Mouse (Mus musculus) large intestine, adult 2 months (tissue): Measurements from ENCODE around the gene Tmtc2. TPM values are rescaled to one million over a fixed set of nuclear protein-coding genes. Genes with fewer than 3 reads are reported as not detected.

Experiments
- DNase-seq: peaks from one replicate; pipeline ENCODE4 v3.0.0-alpha.2; 2012; ENCODE audit warnings: low read depth, low spot score
- WGBS: fragments of 180-500 bp; shearing (Covaris S2); methylation state at CpG from one replicate; pipeline ENCODE4 v1.1.7; 2018; 5-methylcytosine and 5-hydroxymethylcytosine counted together
- polyA plus RNA-seq: library from polyadenylated mRNA; depleted of rRNA; stranded (reverse); fragments of >200 nt; gene quantifications from 2 replicates; pipeline ENCODE4 v1.2.3, GENCODE M21; 2012

Gene Tmtc2
- polyA plus RNA-seq, 1 experiment: 3.5 TPM

- WGBS: 88% methylated on average over 3 of the region's 3 CpGs
These were observed 209.8 kb downstream of the Tmtc2 start for GRCm38 (mm10) chr10:105364480-105364879.

GRCm38 (mm10) chr10:105350301-105350700 is 223.9 kb downstream of the Tmtc2 start:
- WGBS: 34% methylated on average over 2 of the region's 2 CpGs
- peak; percentile 51 for DNase-seq

More at GRCm38 (mm10) chr10:105364480-105364879, 209.8 kb downstream of the Tmtc2 start:
- DNase-seq: no peak

DNA sequence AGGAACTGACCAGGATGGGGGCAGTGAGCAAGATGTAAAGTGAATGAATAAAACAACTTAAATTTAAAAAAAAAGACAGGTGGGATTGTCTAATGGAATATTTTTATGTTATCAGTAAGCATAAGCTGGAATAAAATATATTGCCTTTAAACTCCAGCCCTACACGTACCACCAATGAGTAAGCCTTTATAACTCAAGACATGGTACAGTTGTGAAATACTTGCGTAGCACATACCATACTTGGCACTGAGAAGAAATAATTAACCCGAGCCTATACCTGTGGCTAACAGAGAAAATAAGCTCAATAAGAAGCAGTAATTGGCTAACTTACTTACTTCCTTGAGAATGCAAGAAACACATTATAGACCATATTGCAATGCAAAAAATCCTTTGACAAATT is 228.3 kb downstream of the Tmtc2 start:
- no peak for DNase-seq
- 63% methylated on average over 3 of the region's 3 CpGs for WGBS

DNA sequence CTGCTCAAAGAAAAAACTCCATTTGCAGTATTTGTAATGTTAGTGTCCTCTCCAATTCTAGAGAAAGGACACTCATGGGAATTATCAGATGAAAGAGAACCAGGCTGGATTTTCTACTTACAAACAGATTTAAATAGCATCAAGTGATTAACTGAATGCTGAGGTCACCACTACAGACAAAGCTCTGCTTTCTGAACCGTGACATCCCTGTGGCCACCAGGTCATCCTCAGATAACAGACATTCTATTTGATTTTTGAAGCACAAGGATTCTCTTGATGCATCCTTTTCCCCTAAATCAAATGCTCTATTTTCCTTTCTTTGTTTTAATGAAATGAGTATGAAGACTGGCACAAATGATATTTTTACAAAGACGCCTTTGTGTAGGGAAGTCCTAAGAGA is 241.4 kb downstream of the Tmtc2 start:
- 90% methylated on average over 2 of the region's 2 CpGs for WGBS
- no peak for DNase-seq

DNA sequence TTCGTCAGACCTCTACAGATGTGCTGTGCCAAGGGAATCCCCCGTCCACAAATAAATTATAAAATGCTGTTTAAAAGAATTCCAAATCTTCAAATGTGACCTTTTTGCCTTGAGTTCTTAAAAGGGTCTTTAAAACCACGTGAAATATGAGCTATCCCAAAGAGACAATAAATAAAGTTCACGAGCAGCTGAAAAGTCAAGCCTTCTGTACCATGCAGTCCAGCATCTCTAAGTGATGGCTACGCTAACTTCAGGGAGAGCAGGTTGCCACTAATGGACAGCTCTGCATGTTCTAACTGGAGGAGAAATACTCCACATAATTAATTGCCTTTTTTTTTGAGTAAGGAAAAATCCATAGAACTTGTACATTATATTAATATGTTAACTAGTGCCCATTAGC is 243.9 kb downstream of the Tmtc2 start:
- 71% methylated on average over 5 of the region's 5 CpGs for whole genome bisulfite sequencing
- DNase-seq: no peak

- DNase-seq: no peak
- 77% methylated on average over 4 of the region's 4 CpGs for WGBS
These were observed 250.5 kb downstream of the Tmtc2 start for GRCm38 (mm10) chr10:105323646-105324192.

DNA sequence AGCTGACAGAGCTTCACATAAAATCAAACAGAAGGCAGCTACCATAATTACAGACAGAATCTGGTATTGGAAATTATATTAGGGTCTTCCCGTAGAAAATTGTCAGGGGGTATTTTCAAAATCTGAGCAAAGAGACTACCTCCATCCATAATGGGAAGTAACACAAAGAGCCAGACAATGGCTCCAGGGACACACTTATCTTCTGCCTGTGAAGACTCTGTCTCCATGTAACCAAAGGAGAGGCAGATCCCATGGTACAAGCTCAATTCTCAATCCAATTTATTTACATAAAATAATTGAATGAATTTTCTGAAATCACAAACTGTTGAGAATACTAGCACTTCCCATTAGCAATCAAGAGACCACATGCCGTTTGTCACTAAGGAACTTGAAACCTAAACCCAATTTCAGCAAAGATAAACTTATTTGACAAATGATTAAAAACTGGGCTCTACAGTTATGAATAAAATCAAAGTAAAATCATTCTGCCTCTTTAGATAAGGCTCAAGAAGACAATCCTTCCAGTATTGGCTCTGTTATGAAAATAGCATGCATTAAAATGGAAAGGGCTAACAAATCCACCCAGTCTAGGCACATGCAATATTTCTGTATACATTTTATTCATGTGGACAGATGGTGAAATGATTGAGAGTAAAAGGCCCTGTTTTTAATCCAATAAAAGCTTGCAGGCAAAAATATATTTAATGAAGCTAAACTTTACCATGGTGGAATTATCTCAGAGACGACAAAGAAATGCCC is 254.8 kb downstream of the Tmtc2 start:
- WGBS: 80% methylated on average over 3 of the region's 3 CpGs
- DNase-seq: no peak

GRCm38 (mm10) chr10:105318869-105319268 is 255.4 kb downstream of the Tmtc2 start:
- 84% methylated on average over 2 of the region's 2 CpGs for WGBS
- no peak for DNase-seq

- 52% methylated on average over 5 of the region's 5 CpGs for WGBS
- DNase-seq: no peak
These were observed 261.3 kb downstream of the Tmtc2 start for GRCm38 (mm10) chr10:105312986-105313385.

- WGBS: 87% methylated on average over 3 of the region's 3 CpGs
These were observed 276.7 kb downstream of the Tmtc2 start for GRCm38 (mm10) chr10:105297560-105297959.

DNA sequence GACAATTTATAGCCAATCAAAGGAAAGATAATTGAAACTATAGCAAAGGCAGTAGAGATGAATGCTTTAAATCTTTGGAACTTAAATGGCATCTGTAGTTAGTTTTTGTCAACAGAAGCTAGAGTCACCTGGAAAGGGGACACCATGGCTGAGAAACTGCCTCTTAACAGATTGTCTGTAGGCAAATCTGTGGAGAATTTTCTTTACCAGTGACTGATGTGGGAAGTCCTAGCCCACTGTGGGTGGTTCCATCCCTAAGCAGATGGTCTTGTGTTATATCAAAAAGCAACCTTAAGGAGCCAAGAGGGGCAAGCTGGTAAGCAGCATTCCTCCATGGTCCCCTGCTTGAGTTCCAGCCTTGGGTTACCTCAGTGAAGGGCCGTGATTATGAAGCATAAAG is 281.3 kb downstream of the Tmtc2 start:
- WGBS: 84% methylated on average over 1 of the region's 1 CpGs

More at GRCm38 (mm10) chr10:105297560-105297959, 276.7 kb downstream of the Tmtc2 start:
- no peak for DNase-seq

DNA sequence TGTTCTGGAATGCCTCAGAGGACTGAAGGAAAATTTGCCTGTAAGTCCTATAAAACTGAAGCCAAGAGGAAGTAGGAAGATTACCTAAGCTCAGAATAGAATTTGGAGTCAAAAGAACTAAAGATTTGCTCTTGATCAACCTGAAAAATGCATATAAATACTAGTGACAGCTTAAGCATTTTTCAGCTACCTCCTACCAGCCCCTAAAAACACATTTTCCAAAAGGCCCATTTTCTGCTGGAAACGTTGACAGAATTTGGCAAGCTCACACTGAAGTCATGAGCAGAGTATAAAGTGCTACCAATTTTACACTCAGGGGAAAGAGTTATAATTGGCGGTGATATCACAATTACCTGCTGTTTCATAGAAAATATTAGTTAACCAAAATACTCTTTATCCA is 285.8 kb downstream of the Tmtc2 start:
- WGBS: 78% methylated on average over 2 of the region's 2 CpGs
- DNase-seq: no peak

More for the DNA sequence above, 281.3 kb downstream of the Tmtc2 start:
- DNase-seq: no peak

- WGBS: 87% methylated on average over 3 of the region's 3 CpGs
These were observed 286.7 kb downstream of the Tmtc2 start for GRCm38 (mm10) chr10:105287575-105287974.

GRCm38 (mm10) chr10:105287064-105287463 is 287.2 kb downstream of the Tmtc2 start:
- 76% methylated on average over 7 of the region's 7 CpGs for WGBS

More at GRCm38 (mm10) chr10:105287575-105287974, 286.7 kb downstream of the Tmtc2 start:
- no peak for DNase-seq

GRCm38 (mm10) chr10:105286221-105286620 is 288.0 kb downstream of the Tmtc2 start:
- no peak for DNase-seq
- WGBS: 92% methylated on average over 2 of the region's 2 CpGs

More at GRCm38 (mm10) chr10:105287064-105287463, 287.2 kb downstream of the Tmtc2 start:
- DNase-seq: no peak

GRCm38 (mm10) chr10:105284171-105284570 is 290.1 kb downstream of the Tmtc2 start:
- DNase-seq: no peak
- 24% methylated on average over 6 of the region's 6 CpGs for WGBS

DNA sequence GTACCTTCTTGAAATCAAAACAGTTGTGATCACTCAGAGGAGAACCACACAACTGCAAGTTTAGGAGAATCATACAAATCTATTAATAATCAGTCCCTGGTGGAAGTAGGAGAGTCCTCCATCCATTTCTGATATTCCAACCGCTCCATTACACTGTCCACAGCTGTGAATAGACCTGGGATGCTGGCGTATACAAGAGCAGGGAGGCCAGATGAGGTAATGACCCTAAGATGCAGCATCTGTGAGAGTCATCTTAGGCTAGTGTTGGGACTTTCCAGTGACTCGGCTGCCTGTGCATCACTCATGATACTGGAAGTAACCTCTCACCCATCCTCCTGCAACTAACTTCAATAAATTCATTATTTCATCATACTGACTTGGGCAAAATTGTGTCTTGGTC is 293.3 kb downstream of the Tmtc2 start:
- 72% methylated on average over 3 of the region's 3 CpGs for WGBS

GRCm38 (mm10) chr10:105260053-105260452 is 314.2 kb downstream of the Tmtc2 start:
- DNase-seq: no peak
- WGBS: 75% methylated on average over 3 of the region's 3 CpGs

More for the DNA sequence above, 293.3 kb downstream of the Tmtc2 start:
- DNase-seq: no peak

GRCm38 (mm10) chr10:105238291-105238690 is 336.0 kb downstream of the Tmtc2 start:
- 87% methylated on average over 22 of the region's 22 CpGs for WGBS
- DNase-seq: peak; percentile 7

DNA sequence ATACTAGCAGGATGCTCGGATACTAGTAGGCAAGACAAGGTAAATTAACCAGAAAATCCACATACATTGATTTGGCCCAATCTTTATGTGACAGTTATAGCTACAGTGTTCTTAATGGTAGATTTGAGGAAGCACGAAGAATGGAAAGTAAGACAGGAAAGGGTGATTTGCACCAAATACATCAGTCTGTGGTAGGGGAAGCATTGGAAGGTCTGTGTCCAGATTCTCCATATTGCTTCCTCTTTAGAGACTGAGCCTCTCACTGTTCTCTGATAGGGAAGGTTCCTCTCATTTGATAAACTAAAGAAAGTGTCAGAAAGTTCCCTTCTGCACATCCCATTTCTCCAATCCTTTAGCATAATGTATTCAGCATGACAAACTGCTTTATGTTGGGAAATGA is 341.4 kb downstream of the Tmtc2 start:
- WGBS: 82% methylated on average over 2 of the region's 2 CpGs

DNA sequence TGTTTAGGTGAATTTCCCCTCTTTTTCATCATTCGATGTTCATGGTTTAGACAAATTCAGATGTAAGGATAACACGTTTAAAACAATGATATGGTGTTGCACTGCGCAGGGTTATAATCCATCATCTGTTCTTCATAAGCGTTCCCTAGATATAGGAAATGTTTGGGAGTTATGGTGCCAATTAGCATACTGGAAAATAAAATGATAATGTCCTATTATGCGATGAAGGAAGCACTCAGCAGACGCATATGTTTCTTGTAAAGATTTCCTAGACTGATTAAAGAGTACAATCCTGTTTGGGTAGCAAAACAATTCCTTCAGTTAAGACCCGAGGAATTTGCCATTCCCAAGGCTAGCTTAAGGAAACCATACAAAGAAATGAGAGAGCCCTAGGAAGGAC is 343.8 kb downstream of the Tmtc2 start:
- DNase-seq: no peak
- 87% methylated on average over 7 of the region's 7 CpGs for WGBS

More for the DNA sequence above, 341.4 kb downstream of the Tmtc2 start:
- no peak for DNase-seq
